Mouse (Mus musculus) macrophage (primary cell): ENCODE results near the gene Axin1. TPM values are rescaled to one million over a fixed set of nuclear protein-coding genes. Genes with fewer than 3 reads are reported as not detected.
A peak's percentile ranks its signal among the peaks of the same experiment; 100 is the strongest.
"Not testable (repeated sequence)": the region's sequence is repeated elsewhere in the genome, so short reads cannot be mapped to it uniquely, and the experiment has no call there.

Source experiments
- H3K27ac ChIP-seq: fragments of 350-480 bp; formaldehyde crosslinking; 2 replicates; pipeline ENCODE4 v1.9.0; 2021
- H3K36me3 ChIP-seq: fragments of 350-480 bp; formaldehyde crosslinking; 2 replicates; pipeline ENCODE4 v1.9.0; 2021; ENCODE audit errors: inconsistent target
- H3K4me3 ChIP-seq: fragments of 350-480 bp; formaldehyde crosslinking; 2 replicates; pipeline ENCODE4 v1.9.0; 2021; ENCODE audit errors: inconsistent target
- H3K79me2 ChIP-seq: fragments of 350-480 bp; formaldehyde crosslinking; 2 replicates; pipeline ENCODE4 v1.9.0; 2021; ENCODE audit errors: inconsistent target
- WGBS: methylation state at CpG from one replicate; pipeline ENCODE4 v1.1.7; 2026; ENCODE audit warnings: inconsistent platforms; ENCODE audit not compliant: missing documents; 5-methylcytosine and 5-hydroxymethylcytosine counted together
- polyA plus RNA-seq: library from polyadenylated mRNA; stranded (reverse); fragments of 250-400 nt; gene quantifications from 3 replicates; pipeline ENCODE4 v1.2.4, GENCODE M21; 2018; ENCODE audit warnings: inconsistent platforms

Axin1 gene
- polyA plus RNA-seq, 1 experiment from 2014 or later: 76.5 TPM

- H3K36me3 ChIP-seq: peaks cover 85% of the 10 kb centered on the region
- no peaks in the 10 kb centered on the region for H3K79me2 ChIP-seq
- 93% methylated on average over 11 of the region's 11 CpGs for WGBS
- no peak overlapping the region for H3K4me3 ChIP-seq
- H3K27ac ChIP-seq: no peak overlapping the region
Measured at GRCm38 (mm10) chr17:26188091-26188805, 49.8 kb downstream of the Axin1 start.

- H3K79me2 ChIP-seq, H3K4me3 ChIP-seq, H3K27ac ChIP-seq: not testable (repeated sequence)
- 85% methylated on average over 5 of the region's 7 CpGs for WGBS
- peaks cover 79% of the 10 kb centered on the region for H3K36me3 ChIP-seq
Measured at GRCm38 (mm10) chr17:26191486-26191885, 53.0 kb downstream of the Axin1 start.

DNA sequence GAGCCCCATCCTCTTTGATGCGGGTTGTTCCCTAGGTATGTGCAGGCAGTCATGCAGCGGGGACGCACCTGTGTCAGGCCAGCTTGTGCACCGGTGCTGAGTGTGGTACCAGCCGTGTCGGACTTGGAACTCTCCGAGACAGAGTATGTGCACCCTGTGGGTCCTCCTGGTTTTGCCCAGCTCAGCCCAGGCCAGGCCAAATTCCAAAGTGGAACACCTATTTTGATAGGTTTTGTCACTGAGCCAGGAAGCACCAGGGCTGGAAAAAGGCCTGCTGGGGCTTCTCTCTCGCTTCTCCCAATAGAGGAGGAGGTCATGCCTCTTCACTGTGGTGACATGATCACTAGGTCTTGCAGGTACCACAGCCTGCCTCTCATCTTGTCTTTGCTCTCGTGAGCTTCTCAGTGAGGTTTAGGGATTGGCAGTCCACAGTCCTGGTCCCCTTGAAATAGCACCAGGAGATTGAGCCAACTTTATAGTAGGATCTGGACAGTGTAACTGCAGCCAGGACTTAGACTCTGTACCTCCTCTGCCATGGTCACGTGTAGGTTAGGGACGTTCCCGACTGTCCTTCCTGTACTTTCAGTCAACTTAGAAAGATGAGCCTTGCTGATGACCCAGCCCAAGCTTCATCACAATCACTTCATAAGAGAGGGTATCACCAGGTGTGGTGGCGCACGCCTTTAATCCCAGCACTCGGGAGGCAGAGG lies 54.1 kb downstream of the Axin1 start:
- 95% methylated on average over 15 of the region's 15 CpGs for WGBS
- Histone ChIP-seq H3K79me2 (no peaks in the 10 kb centered on the region), H3K36me3 (peaks cover 68% of the 10 kb centered on the region), H3K27ac (no peak overlapping the region), H3K4me3 (no peak overlapping the region)

DNA sequence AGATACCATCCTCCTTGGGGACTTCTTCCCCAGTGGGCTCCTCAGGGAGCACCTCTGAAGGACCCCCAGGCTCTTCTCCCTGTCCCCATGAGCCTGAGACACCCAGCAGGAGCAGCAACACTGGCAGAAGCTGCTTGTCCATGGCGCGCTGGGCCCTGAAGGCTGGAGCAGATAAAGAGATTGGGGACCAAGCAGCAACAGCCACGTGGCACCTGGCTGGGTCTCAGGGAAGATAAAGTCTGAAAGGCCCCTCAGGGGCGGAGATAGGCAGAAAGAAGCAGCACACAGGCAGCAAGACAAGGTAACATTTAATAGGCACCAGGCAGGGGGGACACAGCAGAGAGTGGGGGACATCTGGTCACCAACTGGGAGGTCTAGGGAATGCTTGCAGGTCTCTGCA lies 60.4 kb downstream of the Axin1 start, which contains the start of gene Pdia2:
Gene Pdia2 (minus strand): TSS at position 196 of the 400 bp plus-strand sequence.
- H3K36me3 ChIP-seq: peaks cover 14% of the 10 kb centered on the region; the same call in 1 of the 2 replicates
- H3K79me2 ChIP-seq: no peaks in the 10 kb centered on the region
- 87% methylated on average over 4 of the region's 4 CpGs for WGBS
- no peak within 1 kb of the TSS for H3K4me3 ChIP-seq
- no peak within 1 kb of the TSS for H3K27ac ChIP-seq

GRCm38 (mm10) chr17:26200831-26201705 lies 62.6 kb downstream of the Axin1 start:
- H3K36me3 ChIP-seq: no peaks in the 10 kb centered on the region
- H3K27ac ChIP-seq: no peak overlapping the region
- H3K79me2 ChIP-seq: no peaks in the 10 kb centered on the region
- no peak overlapping the region for H3K4me3 ChIP-seq
- 3% methylated on average over 40 of the region's 92 CpGs for WGBS

GRCm38 (mm10) chr17:26201998-26202397 lies 63.5 kb downstream of the Axin1 start:
- H3K27ac ChIP-seq: no peak overlapping the region

DNA sequence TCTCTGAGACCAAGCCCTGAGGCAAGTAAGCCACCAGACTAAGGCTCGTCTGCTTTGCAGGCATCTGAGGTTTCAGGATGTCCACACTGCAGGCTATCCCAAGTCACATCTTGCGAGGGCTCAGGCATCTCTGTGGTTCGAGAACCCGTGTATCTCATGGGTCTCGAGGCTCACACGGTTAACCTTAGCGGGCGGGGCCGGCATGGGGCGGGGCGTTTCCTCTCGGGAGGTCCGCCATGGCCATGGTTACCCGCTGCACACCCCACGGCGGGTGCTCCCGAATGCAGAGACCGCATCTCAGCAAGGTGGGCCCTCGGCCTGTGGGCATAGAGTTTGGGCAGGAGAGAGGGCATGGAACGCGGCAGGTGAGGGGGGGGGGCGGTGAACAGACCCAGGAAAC lies 64.2 kb downstream of the Axin1 start, which contains the start of gene Rgs11:
Gene Rgs11 (plus strand): TSS at position 215 of the 400 bp plus-strand sequence.
- no peak within 1 kb of the TSS for H3K27ac ChIP-seq
- H3K79me2 ChIP-seq: no peaks in the 10 kb centered on the region
- H3K36me3 ChIP-seq: no peaks in the 10 kb centered on the region
- 4% methylated on average over 22 of the region's 22 CpGs for WGBS
- H3K4me3 ChIP-seq: peak within 1 kb of the TSS; percentile 54

More at GRCm38 (mm10) chr17:26201998-26202397, 63.5 kb downstream of the Axin1 start:
- Histone ChIP-seq H3K36me3 (no peaks in the 10 kb centered on the region), H3K4me3 (no peak overlapping the region), H3K79me2 (no peaks in the 10 kb centered on the region)

- no peaks in the 10 kb centered on the region for H3K36me3 ChIP-seq
- H3K79me2 ChIP-seq: no peaks in the 10 kb centered on the region
- H3K4me3 ChIP-seq: peak overlapping the region; percentile 54
- H3K27ac ChIP-seq: no peak overlapping the region
- 1% methylated on average over 27 of the region's 30 CpGs for WGBS
Measured at GRCm38 (mm10) chr17:26203321-26203811, 64.9 kb downstream of the Axin1 start.

DNA sequence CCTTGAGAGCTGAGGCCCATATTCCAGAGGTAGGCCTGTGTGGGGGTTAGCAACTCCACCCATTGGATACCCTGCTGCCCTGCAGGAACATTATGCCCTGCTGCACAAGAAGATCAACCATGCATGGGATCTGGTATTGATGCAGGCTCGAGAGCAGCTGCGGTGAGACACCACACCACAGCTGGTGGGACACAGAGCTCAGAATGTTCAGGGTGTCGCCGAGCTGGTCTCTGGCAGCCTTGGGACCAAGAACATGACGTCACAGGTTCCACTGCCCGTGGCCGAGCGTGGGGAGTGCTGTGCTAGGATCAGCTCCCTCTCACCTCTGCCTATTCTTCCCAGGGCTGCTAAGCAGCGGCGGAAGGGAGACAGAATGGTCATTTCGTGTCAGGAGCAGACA lies 66.3 kb downstream of the Axin1 start:
- Histone ChIP-seq H3K27ac (no peak overlapping the region), H3K36me3 (no peaks in the 10 kb centered on the region), H3K79me2 (no peaks in the 10 kb centered on the region), H3K4me3 (no peak overlapping the region)
- 89% methylated on average over 11 of the region's 11 CpGs for WGBS

DNA sequence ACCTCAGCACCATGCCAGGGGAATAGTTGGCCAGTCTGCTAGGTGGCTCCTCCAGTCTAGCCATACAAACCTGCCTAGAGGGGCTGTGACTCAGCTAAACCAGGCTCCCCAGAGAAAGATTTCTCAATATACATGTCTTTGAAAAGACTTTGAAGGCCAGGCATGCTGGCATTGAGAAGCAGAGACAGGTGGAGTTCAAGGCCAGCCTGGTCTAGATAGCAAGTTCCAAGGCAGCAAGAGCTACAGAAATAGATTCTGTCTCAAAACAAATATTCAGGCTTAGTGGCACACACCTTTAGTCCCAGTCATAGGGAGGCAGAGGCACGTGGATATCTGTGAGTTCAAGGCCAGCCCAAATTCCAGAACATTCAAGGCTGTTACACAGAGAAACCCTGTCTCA lies 67.9 kb downstream of the Axin1 start:
- no peaks in the 10 kb centered on the region for H3K79me2 ChIP-seq
- 80% methylated on average over 1 of the region's 1 CpGs for WGBS
- H3K36me3 ChIP-seq: no peaks in the 10 kb centered on the region
- no peak overlapping the region for H3K4me3 ChIP-seq
- no peak overlapping the region for H3K27ac ChIP-seq

DNA sequence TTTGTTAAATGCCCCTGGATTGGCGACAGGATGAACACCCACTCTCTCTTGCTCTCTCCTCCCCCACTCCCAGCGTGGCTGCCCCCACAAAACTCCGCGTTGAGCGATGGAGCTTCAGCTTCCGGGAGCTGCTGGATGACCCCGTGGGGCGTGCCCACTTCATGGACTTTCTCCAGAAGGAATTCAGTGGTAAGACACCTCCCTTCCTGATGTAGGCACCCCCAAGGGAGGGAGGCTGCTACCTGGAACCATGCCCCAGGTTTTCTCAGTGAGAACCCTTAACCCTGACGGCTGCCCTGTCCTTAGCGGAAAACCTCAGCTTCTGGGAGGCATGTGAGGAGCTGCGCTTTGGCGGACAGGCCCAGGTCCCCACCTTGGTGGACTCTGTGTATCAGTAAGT lies 69.2 kb downstream of the Axin1 start, which contains the start of gene Arhgdig:
Gene Arhgdig (minus strand): TSS at position 101 of the 400 bp plus-strand sequence.
- Histone ChIP-seq H3K36me3 (peaks cover 10% of the 10 kb centered on the region; the same call in 1 of the 2 replicates), H3K27ac (no peak within 1 kb of the TSS), H3K79me2 (no peaks in the 10 kb centered on the region), H3K4me3 (no peak within 1 kb of the TSS)
- WGBS: 97% methylated on average over 12 of the region's 12 CpGs

DNA sequence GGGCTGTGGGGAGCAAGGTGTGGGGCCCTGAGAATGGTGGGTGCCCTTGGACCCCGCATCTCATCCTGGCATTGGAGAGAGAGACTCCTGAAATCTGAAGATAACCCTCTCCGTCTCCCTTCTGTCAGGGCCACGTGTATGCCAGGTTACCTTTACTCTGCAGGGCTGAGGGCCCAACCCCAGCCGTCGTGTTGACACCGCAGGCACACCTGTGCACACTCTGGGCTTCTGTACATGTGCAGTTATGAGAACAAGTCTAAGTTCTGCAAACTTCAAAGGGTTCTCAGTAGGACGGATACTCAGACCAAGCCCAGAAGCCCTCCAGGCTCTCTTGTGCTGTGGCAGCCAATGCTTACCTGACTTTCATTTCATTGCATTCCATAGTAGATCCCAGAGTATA lies 73.8 kb downstream of the Axin1 start:
- Histone ChIP-seq H3K79me2 (no peaks in the 10 kb centered on the region), H3K27ac (no peak overlapping the region), H3K36me3 (peaks cover 54% of the 10 kb centered on the region), H3K4me3 (no peak overlapping the region)
- WGBS: 95% methylated on average over 7 of the region's 7 CpGs

DNA sequence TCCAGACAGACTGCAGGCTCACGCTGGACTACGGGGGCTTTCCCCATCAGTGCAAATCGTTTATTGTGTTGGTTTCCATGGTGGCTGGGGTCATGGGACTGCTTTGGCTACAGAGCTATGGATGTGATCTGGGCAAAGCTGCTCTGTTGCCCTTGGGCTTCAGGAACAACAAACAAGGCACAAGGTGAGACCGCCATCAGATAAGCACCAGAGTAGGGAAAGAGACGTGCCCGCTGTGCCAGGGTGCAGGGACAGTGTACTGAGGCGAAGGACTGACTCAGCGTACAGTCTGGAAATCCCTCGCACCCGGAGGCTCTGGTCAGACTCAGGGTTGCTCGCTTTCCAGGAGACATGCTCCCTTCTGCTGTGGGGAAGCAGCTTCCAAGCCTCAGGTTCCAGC lies 74.2 kb downstream of the Axin1 start:
- no peaks in the 10 kb centered on the region for H3K79me2 ChIP-seq
- H3K4me3 ChIP-seq: no peak overlapping the region
- 93% methylated on average over 11 of the region's 11 CpGs for whole genome bisulfite sequencing
- peaks cover 59% of the 10 kb centered on the region for H3K36me3 ChIP-seq
- H3K27ac ChIP-seq: no peak overlapping the region

GRCm38 (mm10) chr17:26221508-26221907 lies 83.0 kb downstream of the Axin1 start:
- Histone ChIP-seq H3K27ac (no peak overlapping the region), H3K36me3 (peaks cover 50% of the 10 kb centered on the region), H3K4me3 (no peak overlapping the region), H3K79me2 (peaks cover 13% of the 10 kb centered on the region; the same call in 1 of the 2 replicates)
- 74% methylated on average over 2 of the region's 2 CpGs for WGBS
